12 mouse cellular contexts compared by ENCODE assay signal in the genomic region with DNA sequence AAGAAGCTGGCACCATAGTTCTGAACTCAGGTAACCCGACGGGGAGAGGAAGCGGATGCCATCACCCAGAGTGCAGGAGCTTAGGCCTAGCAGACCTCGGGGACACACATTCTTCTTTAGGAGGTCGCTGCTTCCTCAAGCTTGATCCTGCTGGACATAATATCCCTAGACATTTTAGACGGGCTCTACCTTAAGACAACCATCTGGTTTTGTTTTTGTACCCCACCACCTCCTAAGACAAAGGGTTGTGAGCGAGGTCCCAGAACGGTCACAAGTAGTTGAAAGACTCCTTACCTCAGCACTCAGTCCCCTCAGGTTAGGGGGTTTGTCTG. TPM values are rescaled to one million over a fixed set of nuclear protein-coding genes. Genes with fewer than 3 reads are reported as not detected.
A peak's percentile ranks its signal among the peaks of the same experiment; 100 is the strongest.
DNase-seq lines count a peak whose midpoint lies in the region; ATAC-seq and TF ChIP-seq lines count a peak whose summit lies in the region.
"Had no signal": no experiment of that assay in that cellular context is flagged by ENCODE, and none has a peak within 500 bp of the region (broad histone marks: within the 10 kb centered on the region; RNA-seq: fewer than 3 reads in every experiment).

No protein-coding gene starts in this region.

- no peak overlapping the region for H3K27ac ChIP-seq in heart, embryonic 12.5 days (ENCODE audit: poor library complexity, severe bottlenecking)
- no peak overlapping the region for H3K27ac ChIP-seq in forebrain, embryonic 13.5 days
- H3K27ac ChIP-seq in limb, embryonic 15.5 days: no peak overlapping the region
- H3K27ac ChIP-seq in thymus, adult 2 months (ENCODE audit: control insufficient read depth, insufficient read depth, low read length): no peak overlapping the region

- no peaks in the 10 kb centered on the region for H3K36me3 ChIP-seq in heart, embryonic 12.5 days
- no peaks in the 10 kb centered on the region for H3K36me3 ChIP-seq in E14TG2a.4 (ENCODE audit: insufficient read depth, low read length)
- H3K36me3 ChIP-seq in forebrain, embryonic 13.5 days (ENCODE audit: poor library complexity, severe bottlenecking): no peaks in the 10 kb centered on the region
- no peaks in the 10 kb centered on the region for H3K36me3 ChIP-seq in limb, embryonic 15.5 days
- H3K36me3 ChIP-seq in thymus, adult 2 months (ENCODE audit: control insufficient read depth, insufficient read depth, low read length): no peaks in the 10 kb centered on the region

- peak overlapping the region; percentile 50 for H3K4me3 ChIP-seq in heart, embryonic 12.5 days
- H3K4me3 ChIP-seq in E14TG2a.4 (replicated peaks; ENCODE audit: low read length): peak overlapping the region; percentile 85
- H3K4me3 ChIP-seq in forebrain, embryonic 13.5 days: peak overlapping the region; percentile 38
- H3K4me3 ChIP-seq in limb, embryonic 15.5 days: peak overlapping the region; percentile 42
- H3K4me3 ChIP-seq in thymus, adult 2 months (ENCODE audit: control insufficient read depth, insufficient read depth, low read length): no peak overlapping the region

- intact Hi-C loops in heart, postnatal 25 days (cut with DNase I): no loop called here
- intact Hi-C loops in left cerebral cortex, postnatal 36 days (cut with DNase I): no loop called here

- peak overlapping the region; percentile 73 for H3K4me2 ChIP-seq in heart, embryonic 12.5 days
- peak overlapping the region; percentile 63 for H3K4me2 ChIP-seq in forebrain, embryonic 13.5 days
- H3K4me2 ChIP-seq in limb, embryonic 15.5 days: peak overlapping the region; percentile 69

- no peak for TF ChIP-seq POLR2A in thymus, adult 2 months (IDR thresholded peaks at IDR 0.05; ENCODE audit: control insufficient read depth, extremely low read depth, insufficient read depth, low read length, poor library complexity)

- no peak for ATAC-seq in heart, embryonic 12.5 days (ENCODE audit: insufficient number of reproducible peaks, low FRiP score)
- no peak for ATAC-seq in forebrain, embryonic 13.5 days
- no peak for ATAC-seq in limb, embryonic 15.5 days (ENCODE audit: insufficient number of reproducible peaks, low FRiP score, low TSS enrichment, low read depth)
- ATAC-seq: activated CD4-positive, CD25-positive, alpha-beta regulatory T cell, adult 4 months had no signal

- peaks cover 72% of the 10 kb centered on the region for H3K27me3 ChIP-seq in heart, embryonic 12.5 days (replicated peaks)
- H3K27me3 ChIP-seq in E14TG2a.4 (ENCODE audit: insufficient read depth, low read length): peaks cover 76% of the 10 kb centered on the region
- H3K27me3 ChIP-seq in forebrain, embryonic 13.5 days: peaks cover 95% of the 10 kb centered on the region
- H3K27me3 ChIP-seq in limb, embryonic 15.5 days: peaks cover 88% of the 10 kb centered on the region
- peaks cover 29% of the 10 kb centered on the region for H3K27me3 ChIP-seq in thymus, adult 2 months (ENCODE audit: control insufficient read depth, insufficient read depth, low read length)

- no peak for TF ChIP-seq CTCF in E14TG2a.4 (conservative IDR thresholded peaks at IDR 0.05; ENCODE audit: low read length)
- no peak for TF ChIP-seq CTCF in thymus, adult 2 months (IDR thresholded peaks at IDR 0.05; ENCODE audit: borderline replicate concordance, control insufficient read depth, extremely low read depth, insufficient read depth, low read length, poor library complexity)

- no peak for DNase-seq in heart, postnatal 25 days (ENCODE audit: low spot score)
- no peak for DNase-seq in left cerebral cortex, postnatal 36 days (ENCODE audit: low spot score in 2 of 2)
- no peak for DNase-seq in thymus, adult 2 months
- DNase-seq in thymus, postnatal 14 days: no peak
- DNase-seq: cerebellum, adult 8-10 months had no signal

- 5% methylated on average over 8 of the region's 8 CpGs for WGBS in heart, embryonic 12.5 days
- WGBS in forebrain, embryonic 13.5 days: 1% methylated on average over 8 of the region's 8 CpGs
- WGBS in limb, embryonic 15.5 days: 9% methylated on average over 8 of the region's 8 CpGs
- 29% methylated on average over 8 of the region's 8 CpGs for WGBS in thymus, adult 2 months

- peaks cover 11% of the 10 kb centered on the region for H3K4me1 ChIP-seq in heart, embryonic 12.5 days (replicated peaks)
- H3K4me1 ChIP-seq in E14TG2a.4 (replicated peaks; ENCODE audit: low read depth, low read length): peaks cover 19% of the 10 kb centered on the region
- peaks cover 10% of the 10 kb centered on the region for H3K4me1 ChIP-seq in forebrain, embryonic 13.5 days
- H3K4me1 ChIP-seq in limb, embryonic 15.5 days: peaks cover 19% of the 10 kb centered on the region
- H3K4me1 ChIP-seq in thymus, adult 2 months (replicated peaks; ENCODE audit: control insufficient read depth, insufficient read depth, low read length): no peaks in the 10 kb centered on the region; the same call in 1 of the 2 replicates

- no peaks in the 10 kb centered on the region for H3K9me3 ChIP-seq in heart, embryonic 12.5 days (replicated peaks)
- H3K9me3 ChIP-seq in E14TG2a.4 (ENCODE audit: low read length): no peaks in the 10 kb centered on the region
- no peaks in the 10 kb centered on the region for H3K9me3 ChIP-seq in forebrain, embryonic 13.5 days (replicated peaks)
- H3K9me3 ChIP-seq in limb, embryonic 15.5 days: no peaks in the 10 kb centered on the region

- no peak overlapping the region for H3K9ac ChIP-seq in heart, embryonic 12.5 days
- no peak overlapping the region for H3K9ac ChIP-seq in forebrain, embryonic 13.5 days
- H3K9ac ChIP-seq in limb, embryonic 15.5 days: no peak overlapping the region

RNA-seq across cellular contexts. Expression of gene 4930447C04Rik, which starts 5.5 kb away (rescaled TPM):
- 3.4 and 4.5 TPM in 2 replicates for polyA plus RNA-seq in heart, embryonic 12.5 days (2016; fragmentation: Nextera tagmentation; extraction: Ambion mirVana)
- under 1 TPM; 0.28 to 0.55 TPM for total RNA-seq in heart, postnatal 25 days (2021)
- 1.8 and 2.1 TPM in 2 replicates for polyA plus RNA-seq in forebrain, embryonic 13.5 days (2015; fragmentation: Nextera tagmentation; extraction: Ambion mirVana)
- 2.4 and 3.9 TPM in 2 replicates for polyA plus RNA-seq in limb, embryonic 15.5 days (2015; fragmentation: Nextera tagmentation; extraction: Ambion mirVana)
- total RNA-seq in left cerebral cortex, postnatal 36 days (2021): 10 to 100 TPM in 1 of 2 experiments, 1 to 10 TPM in 1; 4.1 to 11.0 TPM
- polyA plus RNA-seq in thymus, adult 2 months (2012; rRNA removed): not detected in 2 replicates
- polyA plus RNA-seq: large intestine, adult 2 months had no signal

RNA-seq across cellular contexts. Expression of gene Six6, which starts 6.3 kb away (rescaled TPM):
- polyA plus RNA-seq in heart, embryonic 12.5 days (2016; fragmentation: Nextera tagmentation; extraction: Ambion mirVana): not detected in 2 replicates
- not detected for total RNA-seq in heart, postnatal 25 days (2021)
- polyA plus RNA-seq in forebrain, embryonic 13.5 days (2015; fragmentation: Nextera tagmentation; extraction: Ambion mirVana): 1.3 and 2.9 TPM in 2 replicates
- not detected in 2 replicates for polyA plus RNA-seq in limb, embryonic 15.5 days (2015; fragmentation: Nextera tagmentation; extraction: Ambion mirVana)
- total RNA-seq in left cerebral cortex, postnatal 36 days (2021): not detected
- polyA plus RNA-seq in thymus, adult 2 months (2012; rRNA removed): not detected in 2 replicates
- polyA plus RNA-seq: large intestine, adult 2 months; lung, embryonic 16.5 days had no signal
